Comparison of ENCODE assay signal across 46 mouse cellular contexts in genomic region chr13:21706669-21707068, GRCm38 (mm10). TPM values are rescaled to one million over a fixed set of nuclear protein-coding genes. Genes with fewer than 3 reads are reported as not detected.
"Had no signal": no experiment of that assay in that cellular context is flagged by ENCODE, and none has a peak within 500 bp of the region (broad histone marks: within the 10 kb centered on the region; RNA-seq: fewer than 3 reads in every experiment).

No protein-coding gene starts in this region.

- H3K36me3 ChIP-seq: limb, embryonic 10.5 days; limb, embryonic 12.5 days; limb, embryonic 13.5 days; limb, embryonic 15.5 days; liver, embryonic 12.5 days; liver, embryonic 13.5 days; liver, embryonic 15.5 days; lung, embryonic 15.5 days; midbrain, embryonic 10.5 days; midbrain, embryonic 12.5 days; midbrain, embryonic 13.5 days; midbrain, embryonic 15.5 days had no signal

- H3K27ac ChIP-seq: limb, embryonic 10.5 days; limb, embryonic 12.5 days; limb, embryonic 13.5 days; limb, embryonic 15.5 days; liver, embryonic 12.5 days; liver, embryonic 13.5 days; liver, embryonic 14.5 days; liver, embryonic 15.5 days; lung, embryonic 15.5 days; macrophage; midbrain, embryonic 10.5 days; midbrain, embryonic 12.5 days; midbrain, embryonic 13.5 days; midbrain, embryonic 15.5 days had no signal

- H3K9me3 ChIP-seq: limb, embryonic 10.5 days; limb, embryonic 12.5 days; limb, embryonic 13.5 days; limb, embryonic 15.5 days; liver, embryonic 12.5 days; liver, embryonic 13.5 days; liver, embryonic 15.5 days; lung, embryonic 15.5 days; megakaryocyte, embryonic 14.5 days; midbrain, embryonic 10.5 days; midbrain, embryonic 12.5 days; midbrain, embryonic 13.5 days; midbrain, embryonic 15.5 days had no signal

- H3K4me1 ChIP-seq: limb, embryonic 12.5 days; limb, embryonic 15.5 days; midbrain, embryonic 15.5 days had no signal

- H3K27me3 ChIP-seq: limb, embryonic 12.5 days; limb, embryonic 13.5 days; limb, embryonic 15.5 days; liver, embryonic 13.5 days; lung, embryonic 15.5 days; midbrain, embryonic 12.5 days; midbrain, embryonic 13.5 days; midbrain, embryonic 15.5 days had no signal

- DNase-seq: left cerebral cortex, postnatal 4 days; liver; liver, embryonic 13.5 days; liver, postnatal 0 days; lung, adult 18-20 months; lung, adult 2 months; lung, embryonic 14.5 days; lung, postnatal 10 days; lung, postnatal 14 days; lung, postnatal 36 days; lung, postnatal 4 days; midbrain, embryonic 14.5 days had no signal

- H3K9ac ChIP-seq: limb, embryonic 12.5 days; limb, embryonic 13.5 days; limb, embryonic 15.5 days; liver, embryonic 12.5 days; liver, embryonic 13.5 days; liver, embryonic 14.5 days; liver, embryonic 15.5 days; liver, postnatal 0 days; lung, embryonic 14.5 days; lung, embryonic 15.5 days; midbrain, embryonic 12.5 days; midbrain, embryonic 13.5 days; midbrain, embryonic 15.5 days had no signal

- H3K4me2 ChIP-seq: limb, embryonic 12.5 days; limb, embryonic 13.5 days; limb, embryonic 15.5 days; liver, embryonic 11.5 days; liver, embryonic 12.5 days; liver, embryonic 13.5 days; liver, embryonic 15.5 days; lung, embryonic 14.5 days; lung, embryonic 15.5 days; midbrain, embryonic 11.5 days; midbrain, embryonic 12.5 days; midbrain, embryonic 13.5 days; midbrain, embryonic 15.5 days had no signal

- H3K4me3 ChIP-seq: limb, embryonic 10.5 days; limb, embryonic 12.5 days; limb, embryonic 13.5 days; limb, embryonic 15.5 days; liver, embryonic 12.5 days; liver, embryonic 13.5 days; liver, embryonic 15.5 days; lung, embryonic 15.5 days; megakaryocyte, embryonic 14.5 days; midbrain, embryonic 10.5 days; midbrain, embryonic 12.5 days; midbrain, embryonic 13.5 days; midbrain, embryonic 15.5 days; myocyte had no signal

RNA-seq across cellular contexts. Expression of gene Olfr1359, which starts 8.8 kb away (rescaled TPM):
- total RNA-seq: left cerebral cortex, postnatal 10 days; left cerebral cortex, postnatal 14 days; left cerebral cortex, postnatal 25 days; left cerebral cortex, postnatal 36 days; left cerebral cortex, postnatal 4 days; liver, adult 2 months; megakaryocyte progenitor cell, adult 5-6 weeks; megakaryocyte, adult 5-6 weeks; megakaryocyte-erythroid progenitor cell, adult 5-6 weeks; midbrain, postnatal 0 days; monocyte, adult 5-6 weeks had no signal
- polyA plus RNA-seq: limb, embryonic 10.5 days; limb, embryonic 11.5 days; limb, embryonic 12.5 days; limb, embryonic 13.5 days; limb, embryonic 14.5 days; limb, embryonic 15.5 days; liver, adult 2 months; liver, embryonic 11.5 days; liver, embryonic 12.5 days; liver, embryonic 13.5 days; liver, embryonic 14.5 days; liver, embryonic 15.5 days; liver, embryonic 16.5 days; liver, postnatal 0 days; lung, adult 2 months; lung, embryonic 14.5 days; lung, embryonic 15.5 days; lung, embryonic 16.5 days; lung, postnatal 0 days; macrophage; midbrain, embryonic 10.5 days; midbrain, embryonic 11.5 days; midbrain, embryonic 12.5 days; midbrain, embryonic 13.5 days; midbrain, embryonic 14.5 days; midbrain, embryonic 15.5 days; midbrain, embryonic 16.5 days; midbrain, postnatal 0 days; myocyte; neural tube, embryonic 11.5 days had no signal

RNA-seq across cellular contexts. Expression of gene Hist1h2bl, which starts 9.3 kb away (rescaled TPM):
- total RNA-seq: monocyte, adult 5-6 weeks had no signal
- polyA plus RNA-seq: liver, adult 2 months; lung, postnatal 0 days; macrophage; midbrain, embryonic 13.5 days; midbrain, embryonic 14.5 days; midbrain, embryonic 15.5 days; midbrain, embryonic 16.5 days; midbrain, postnatal 0 days had no signal

RNA-seq across cellular contexts. Expression of gene Hist1h2ai, which starts 9.6 kb away (rescaled TPM):
- polyA plus RNA-seq: lung, postnatal 0 days; macrophage had no signal

RNA-seq across cellular contexts. Expression of gene Hist1h3h, which starts 10.8 kb away (rescaled TPM):
- polyA plus RNA-seq: liver, adult 2 months; lung, postnatal 0 days; macrophage; midbrain, embryonic 16.5 days; midbrain, postnatal 0 days had no signal

RNA-seq across cellular contexts. Expression of gene Hist1h2bm, which starts 15.2 kb away (rescaled TPM):
- polyA plus RNA-seq: liver, adult 2 months; macrophage had no signal
